29 mouse cellular contexts compared by ENCODE assay signal in genomic region chr4:79357720-79358119, GRCm38 (mm10).
DNase-seq lines count a peak whose midpoint lies in the region; ATAC-seq and TF ChIP-seq lines count a peak whose summit lies in the region.
"Had no signal": no experiment of that assay in that cellular context is flagged by ENCODE, and none has a peak within 500 bp of the region (broad histone marks: within the 10 kb centered on the region; RNA-seq: fewer than 3 reads in every experiment).

No protein-coding gene starts in this region.

- no peaks in the 10 kb centered on the region for H3K36me3 ChIP-seq in lung, postnatal 0 days (ENCODE audit: insufficient read depth, low read length)
- H3K36me3 ChIP-seq: heart, embryonic 10.5 days; hindbrain, embryonic 12.5 days; limb, embryonic 10.5 days; limb, embryonic 15.5 days; liver, embryonic 13.5 days; midbrain, embryonic 10.5 days; midbrain, embryonic 15.5 days had no signal

- H3K27me3 ChIP-seq in lung, postnatal 0 days (replicated peaks; ENCODE audit: insufficient read depth, low read length) = no peaks in the 10 kb centered on the region
- H3K27me3 ChIP-seq: CH12.LX; hindbrain, embryonic 12.5 days; limb, embryonic 15.5 days; liver, embryonic 13.5 days; midbrain, embryonic 15.5 days had no signal

- peak; percentile 69 for ATAC-seq in lung, postnatal 0 days
- ATAC-seq: forebrain, embryonic 14.5 days; intestine, embryonic 16.5 days; midbrain, embryonic 15.5 days had no signal

- DNase-seq in embryo, embryonic 10 days (ENCODE audit: low spot score) = peak; percentile 5
- no peak for DNase-seq in embryo, embryonic 9.5 days (ENCODE audit: extremely low spot score)
- DNase-seq in urinary bladder, postnatal 14 days (ENCODE audit: low spot score) = peak; percentile 37
- DNase-seq in urinary bladder, adult 2 months (ENCODE audit: low spot score) = no peak
- peak; percentile 24 for DNase-seq in lung, postnatal 0 days (ENCODE audit: low spot score)
- DNase-seq in mesoderm, embryonic 11.5 days (ENCODE audit: low read depth, low spot score) = peak; percentile 0
- no peak for DNase-seq in thymus, adult 18-20 months
- DNase-seq in natural killer cell, adult 2 months (ENCODE audit: low spot score in 2 of 2) = no peak
- DNase-seq: adrenal gland, adult 8-10 months; cerebellum, adult 2 months; cerebellum, postnatal 25 days; gastrocnemius, postnatal 14 days; heart, postnatal 36 days; kidney, adult 8-10 months; kidney, postnatal 4 days; liver, embryonic 13.5 days; right cerebral cortex, adult 18-20 months; spleen, adult 18-20 months had no signal

- no peak overlapping the region for H3K27ac ChIP-seq in lung, postnatal 0 days (ENCODE audit: low read length)
- H3K27ac ChIP-seq: heart, embryonic 10.5 days; hindbrain, embryonic 12.5 days; kidney, postnatal 0 days; limb, embryonic 10.5 days; limb, embryonic 15.5 days; liver, embryonic 13.5 days; macrophage; midbrain, embryonic 10.5 days; midbrain, embryonic 15.5 days had no signal

- 50% methylated on average over 1 of the region's 1 CpGs for WGBS in lung, postnatal 0 days

- no peak for TF ChIP-seq CTCF in lung, postnatal 0 days (IDR thresholded peaks at IDR 0.05)

- H3K4me3 ChIP-seq in lung, postnatal 0 days (ENCODE audit: low read depth, low read length) = no peak overlapping the region
- H3K4me3 ChIP-seq: heart, embryonic 10.5 days; hindbrain, embryonic 12.5 days; limb, embryonic 10.5 days; limb, embryonic 15.5 days; liver, embryonic 13.5 days; midbrain, embryonic 10.5 days; midbrain, embryonic 15.5 days had no signal

- no peaks in the 10 kb centered on the region for H3K9me3 ChIP-seq in lung, postnatal 0 days (ENCODE audit: low read length)
- H3K9me3 ChIP-seq: heart, embryonic 10.5 days; hindbrain, embryonic 12.5 days; limb, embryonic 10.5 days; limb, embryonic 15.5 days; liver, embryonic 13.5 days; midbrain, embryonic 10.5 days; midbrain, embryonic 15.5 days had no signal

- no peak overlapping the region for H3K9ac ChIP-seq in lung, postnatal 0 days (replicated peaks; ENCODE audit: low read depth)
- H3K9ac ChIP-seq: hindbrain, embryonic 12.5 days; limb, embryonic 15.5 days; liver, embryonic 13.5 days; midbrain, embryonic 15.5 days had no signal

- H3K4me2 ChIP-seq in lung, postnatal 0 days (replicated peaks; ENCODE audit: low read depth, low read length) = no peak overlapping the region
- H3K4me2 ChIP-seq: hindbrain, embryonic 12.5 days; limb, embryonic 15.5 days; liver, embryonic 13.5 days; midbrain, embryonic 15.5 days had no signal

- TF ChIP-seq EP300 in lung, postnatal 0 days (IDR thresholded peaks at IDR 0.05) = peak; percentile 67

- no peaks in the 10 kb centered on the region for H3K4me1 ChIP-seq in lung, postnatal 0 days (ENCODE audit: insufficient read depth, low read depth, low read length)
- H3K4me1 ChIP-seq: heart, embryonic 10.5 days; hindbrain, embryonic 12.5 days; limb, embryonic 10.5 days; limb, embryonic 15.5 days; liver, embryonic 13.5 days; midbrain, embryonic 10.5 days; midbrain, embryonic 15.5 days had no signal

Comparison
In these comparisons a context has a peak if more than half of its experiments do, and no peak if none do; other contexts are left out.
1. DNase-seq: peak in embryo, embryonic 10 days (single experiment), urinary bladder, postnatal 14 days (single experiment), lung, postnatal 0 days (single experiment) and mesoderm, embryonic 11.5 days (single experiment); none in embryo, embryonic 9.5 days (single experiment), urinary bladder, adult 2 months (single experiment), thymus, adult 18-20 months (0 of 2) and natural killer cell, adult 2 months (0 of 2).